Mouse (Mus musculus): ENCODE data around the gene Tmigd3. TPM values are rescaled to one million over a fixed set of nuclear protein-coding genes. Genes with fewer than 3 reads are reported as not detected.
A peak's percentile ranks its signal among the peaks of the same experiment; 100 is the strongest.

The Tmigd3 gene
- total and polyA plus RNA-seq, 3 experiments = 0.25 TPM; not detected in 2

GRCm38 (mm10) chr3:105960700-105961099, 90.0 kb downstream of the Tmigd3 start:
- no peaks in the 10 kb centered on the region for H3K27me3 ChIP-seq (replicated peaks)
- peak overlapping the region in 1 of 3 experiments; percentile 98 for H3K4me3 ChIP-seq (replicated peaks in 1 of 3; ENCODE audit: low read depth in 2 of 3, low read length in 2 of 3, poor library complexity in 1 of 3)
- H3K27ac ChIP-seq (ENCODE audit: insufficient read depth, low read depth) = no peak overlapping the region
- H3K79me2 ChIP-seq (replicated peaks; ENCODE audit: control insufficient read depth, extremely low read depth, insufficient read depth, poor library complexity, severe bottlenecking) = peaks cover 53% of the 10 kb centered on the region
- dilution Hi-C loops (cut with MboI; ENCODE audit: extremely low pct_ligation_motif_present, extremely low pct_unique_long_range_greater_than_20kb, low sequenced_read_pairs) = no loop called here
- peaks cover 2 to 45% of the 10 kb centered on the region in 2 experiments; a peak in 3 of 4 replicates for H3K4me1 ChIP-seq (ENCODE audit: control insufficient read depth in 1 of 2, insufficient read depth in 2 of 2)
- TF ChIP-seq RCOR1 (conservative IDR thresholded peaks at IDR 0.05; ENCODE audit: low read depth, low read length) = no peak
- TF ChIP-seq RAD21 (IDR thresholded peaks at IDR 0.05; ENCODE audit: low read depth, low read length) = peak; percentile 36
- TF ChIP-seq MXI1 (IDR thresholded peaks at IDR 0.05; ENCODE audit: low read depth, low read length) = no peak
- no peak for TF ChIP-seq ETS1 (conservative IDR thresholded peaks at IDR 0.05; ENCODE audit: low read depth, low read length)
- no peak for TF ChIP-seq MAZ (IDR thresholded peaks at IDR 0.05; ENCODE audit: low read depth, low read length)
- TF ChIP-seq TBP (conservative IDR thresholded peaks at IDR 0.05; ENCODE audit: low read depth, low read length) = no peak
- no peak for TF ChIP-seq HCFC1 (IDR thresholded peaks at IDR 0.05; ENCODE audit: low read depth, low read length)
- no peak for TF ChIP-seq ELF1 (IDR thresholded peaks at IDR 0.05; ENCODE audit: low read depth, low read length)
- TF ChIP-seq JUN (IDR thresholded peaks at IDR 0.05; ENCODE audit: insufficient read depth, low read depth, low read length) = no peak
- TF ChIP-seq POLR2A (IDR thresholded peaks at IDR 0.05; ENCODE audit: low read depth, low read length) = no peak
- no peak for TF ChIP-seq MAX (IDR thresholded peaks at IDR 0.05; ENCODE audit: low read length)
- no peak for TF ChIP-seq MYC (IDR thresholded peaks at IDR 0.05; ENCODE audit: low read depth, low read length)
- peak; percentile 21; the same call in 1 of the 2 replicates for TF ChIP-seq SMC3 (IDR thresholded peaks at IDR 0.05; ENCODE audit: low read depth, low read length)
- TF ChIP-seq CTCF (conservative IDR thresholded peaks at IDR 0.05 in 1 of 2, IDR thresholded peaks at IDR 0.05 in 1 of 2; ENCODE audit: low read depth in 2 of 2, low read length in 2 of 2) = peak; percentile 22 to 54; a peak in 3 of 4 replicates
- TF ChIP-seq KAT2A (IDR thresholded peaks at IDR 0.05; ENCODE audit: insufficient replicate concordance, low read length) = no peak
- no peak for TF ChIP-seq MAFK (IDR thresholded peaks at IDR 0.05; ENCODE audit: insufficient replicate concordance, low read length)
- no peak for TF ChIP-seq SIN3A (IDR thresholded peaks at IDR 0.05; ENCODE audit: low read length)
- no peak for TF ChIP-seq PAX5 (IDR thresholded peaks at IDR 0.05; ENCODE audit: low read length)
- TF ChIP-seq ZNF384 (IDR thresholded peaks at IDR 0.05; ENCODE audit: low read depth, low read length) = no peak
- peaks cover 43 to 72% of the 10 kb centered on the region in 2 experiments for H3K36me3 ChIP-seq (replicated peaks in 1 of 2; ENCODE audit: control insufficient read depth in 1 of 2, insufficient read depth in 1 of 2, low read length in 1 of 2)
- peak; percentile 47 for DNase-seq (ENCODE audit: extremely low read depth)
- H3K4me2 ChIP-seq (ENCODE audit: insufficient read depth, low read depth, poor library complexity, severe bottlenecking) = peak overlapping the region; percentile 58; the same call in 1 of the 2 replicates
- H3K9ac ChIP-seq (ENCODE audit: insufficient read depth, low read depth) = no peak overlapping the region
- in situ Hi-C loops (cut with MboI; ENCODE audit: low pct_ligation_motif_present, low pct_unique_long_range_greater_than_20kb, low sequenced_read_pairs) = no loop called here
- H3K9me3 ChIP-seq (replicated peaks; ENCODE audit: low read length) = no peaks in the 10 kb centered on the region

- dilution Hi-C loops (cut with MboI; ENCODE audit: extremely low pct_ligation_motif_present, extremely low pct_unique_long_range_greater_than_20kb, low sequenced_read_pairs) = no loop called here
- Histone ChIP-seq H3K9ac (ENCODE audit: insufficient read depth, low read depth) (no peak overlapping the region), H3K4me2 (ENCODE audit: insufficient read depth, low read depth, poor library complexity, severe bottlenecking) (no peak overlapping the region), H3K36me3 (replicated peaks in 1 of 2; ENCODE audit: control insufficient read depth in 1 of 2, insufficient read depth in 1 of 2, low read length in 1 of 2) (peaks cover 24 to 56% of the 10 kb centered on the region in 2 experiments), H3K4me3 (replicated peaks in 1 of 3; ENCODE audit: low read depth in 2 of 3, low read length in 2 of 3, poor library complexity in 1 of 3) (no peak overlapping the region), H3K4me1 (ENCODE audit: control insufficient read depth in 1 of 2, insufficient read depth in 2 of 2) (peaks cover 0 to 9% of the 10 kb centered on the region in 2 experiments; a peak in 1 of 4 replicates), H3K27me3 (replicated peaks) (no peaks in the 10 kb centered on the region), H3K27ac (ENCODE audit: insufficient read depth, low read depth) (no peak overlapping the region), H3K79me2 (replicated peaks; ENCODE audit: control insufficient read depth, extremely low read depth, insufficient read depth, poor library complexity, severe bottlenecking) (no peaks in the 10 kb centered on the region), H3K9me3 (replicated peaks; ENCODE audit: low read length) (no peaks in the 10 kb centered on the region)
- no peak for DNase-seq (ENCODE audit: extremely low read depth)
- no peak for TF ChIP-seq PAX5 (IDR thresholded peaks at IDR 0.05; ENCODE audit: low read length)
- no peak for TF ChIP-seq UBTF (IDR thresholded peaks at IDR 0.05; ENCODE audit: low read depth, low read length)
- TF ChIP-seq POLR2AphosphoS2 (IDR thresholded peaks at IDR 0.05; ENCODE audit: low read depth, low read length) = peak; percentile 90; the same call in 1 of the 2 replicates
- no peak for TF ChIP-seq MAZ (IDR thresholded peaks at IDR 0.05; ENCODE audit: low read depth, low read length)
- TF ChIP-seq TCF12 (IDR thresholded peaks at IDR 0.05; ENCODE audit: low read depth, low read length) = no peak
- no peak for TF ChIP-seq MEF2A (IDR thresholded peaks at IDR 0.05; ENCODE audit: borderline replicate concordance, low read depth, low read length)
- TF ChIP-seq USF2 (conservative IDR thresholded peaks at IDR 0.05; ENCODE audit: low read depth, low read length) = no peak
- in situ Hi-C loops (cut with MboI; ENCODE audit: low pct_ligation_motif_present, low pct_unique_long_range_greater_than_20kb, low sequenced_read_pairs) = no loop called here
Measured at GRCm38 (mm10) chr3:105971831-105972446, 101.2 kb downstream of the Tmigd3 start.

Data from CH12.LX (cell line).